Mouse (Mus musculus): Measurements from ENCODE around the gene Gm15517. TPM values are rescaled to one million over a fixed set of nuclear protein-coding genes. Genes with fewer than 3 reads are reported as not detected.
"Not testable (repeated sequence)": the region's sequence is repeated elsewhere in the genome, so short reads cannot be mapped to it uniquely, and the experiment has no call there.

The Gm15517 gene
- total and polyA plus RNA-seq, 3 experiments, result not detected

GRCm38 (mm10) chr7:44290986-44291385 lies 29.7 kb downstream of the Gm15517 start:
- TF ChIP-seq UBTF (IDR thresholded peaks at IDR 0.05; ENCODE audit: borderline replicate concordance, insufficient read depth, low read depth, low read length) (no peak), POLR2A (IDR thresholded peaks at IDR 0.05; ENCODE audit: control insufficient read depth in 1 of 2, insufficient read depth in 1 of 2, low read depth in 1 of 2, low read length in 2 of 2, poor library complexity in 1 of 2) (no peak), MYC (IDR thresholded peaks at IDR 0.05; ENCODE audit: low read depth, low read length) (no peak), ELF1 (IDR thresholded peaks at IDR 0.05; ENCODE audit: low read depth, low read length) (no peak), CHD2 (IDR thresholded peaks at IDR 0.05; ENCODE audit: low read length) (no peak), MAFK (IDR thresholded peaks at IDR 0.05; ENCODE audit: borderline replicate concordance, low read depth, low read length) (no peak), SIN3A (IDR thresholded peaks at IDR 0.05; ENCODE audit: low read length) (no peak), HCFC1 (IDR thresholded peaks at IDR 0.05; ENCODE audit: low read depth, low read length) (no peak), MAX (IDR thresholded peaks at IDR 0.05; ENCODE audit: low read length) (no peak), MAZ (IDR thresholded peaks at IDR 0.05; ENCODE audit: low read depth, low read length) (no peak), SMC3 (IDR thresholded peaks at IDR 0.05; ENCODE audit: low read depth, low read length) (no peak), USF2 (IDR thresholded peaks at IDR 0.05; ENCODE audit: borderline replicate concordance in 1 of 2, insufficient read depth in 1 of 2, low read depth in 1 of 2, low read length in 2 of 2) (no peak), RCOR1 (IDR thresholded peaks at IDR 0.05; ENCODE audit: low read depth, low read length) (no peak), EP300 (IDR thresholded peaks at IDR 0.05; ENCODE audit: low read depth in 1 of 2, low read length in 2 of 2) (no peak), JUND (IDR thresholded peaks at IDR 0.05; ENCODE audit: low read depth, low read length) (no peak), MXI1 (IDR thresholded peaks at IDR 0.05; ENCODE audit: low read depth, low read length) (no peak), ZC3H11A (IDR thresholded peaks at IDR 0.05; ENCODE audit: low read depth, low read length) (no peak), RAD21 (IDR thresholded peaks at IDR 0.05; ENCODE audit: low read depth, low read length) (no peak), GATA1 (IDR thresholded peaks at IDR 0.05; ENCODE audit: low read depth, low read length) (no peak)
- no peaks in the 10 kb centered on the region for H3K36me3 ChIP-seq (ENCODE audit: control insufficient read depth in 1 of 2, insufficient read depth in 2 of 2, low read length in 2 of 2)
- no peak overlapping the region for H3K4me3 ChIP-seq (ENCODE audit: control insufficient read depth in 1 of 2, insufficient read depth in 1 of 2, low read depth in 2 of 2, low read length in 2 of 2)
- H3K27me3 ChIP-seq (ENCODE audit: control insufficient read depth in 1 of 2, insufficient read depth in 2 of 2, low read length in 2 of 2), result no peaks in the 10 kb centered on the region
- DNase-seq (ENCODE audit: low read depth, low spot score), result no peak
- no peaks in the 10 kb centered on the region for H3K9me3 ChIP-seq (replicated peaks; ENCODE audit: insufficient read depth, low read length)
- H3K27ac ChIP-seq (ENCODE audit: control insufficient read depth, low read depth, low read length), result no peak overlapping the region
- H3K4me1 ChIP-seq (ENCODE audit: control insufficient read depth in 1 of 2, insufficient read depth in 2 of 2, low read length in 2 of 2), result no peaks in the 10 kb centered on the region
- no peaks in the 10 kb centered on the region for H3K79me2 ChIP-seq (ENCODE audit: control insufficient read depth, insufficient read depth, low read length, poor library complexity)
- H3K9ac ChIP-seq (ENCODE audit: control insufficient read depth, low read depth, low read length, poor library complexity, severe bottlenecking), result no peak overlapping the region

- no peak overlapping the region for H3K27ac ChIP-seq (ENCODE audit: control insufficient read depth, low read depth, low read length)
These were observed 30.2 kb downstream of the Gm15517 start for GRCm38 (mm10) chr7:44291418-44291817.

GRCm38 (mm10) chr7:44297501-44297900 lies 36.3 kb downstream of the Gm15517 start:
- H3K9ac ChIP-seq (ENCODE audit: control insufficient read depth, low read depth, low read length, poor library complexity, severe bottlenecking); DNase-seq (ENCODE audit: low read depth, low spot score): not testable (repeated sequence)

More at GRCm38 (mm10) chr7:44291418-44291817, 30.2 kb downstream of the Gm15517 start:
- Histone ChIP-seq H3K79me2 (ENCODE audit: control insufficient read depth, insufficient read depth, low read length, poor library complexity) (no peaks in the 10 kb centered on the region), H3K9me3 (replicated peaks; ENCODE audit: insufficient read depth, low read length) (no peaks in the 10 kb centered on the region), H3K4me1 (ENCODE audit: control insufficient read depth in 1 of 2, insufficient read depth in 2 of 2, low read length in 2 of 2) (no peaks in the 10 kb centered on the region), H3K4me3 (ENCODE audit: control insufficient read depth in 1 of 2, insufficient read depth in 1 of 2, low read depth in 2 of 2, low read length in 2 of 2) (no peak overlapping the region), H3K36me3 (ENCODE audit: control insufficient read depth in 1 of 2, insufficient read depth in 2 of 2, low read length in 2 of 2) (no peaks in the 10 kb centered on the region), H3K27me3 (ENCODE audit: control insufficient read depth in 1 of 2, insufficient read depth in 2 of 2, low read length in 2 of 2) (no peaks in the 10 kb centered on the region), H3K9ac (ENCODE audit: control insufficient read depth, low read depth, low read length, poor library complexity, severe bottlenecking) (no peak overlapping the region)
- TF ChIP-seq SIN3A (IDR thresholded peaks at IDR 0.05; ENCODE audit: low read length), result no peak
- TF ChIP-seq ZMIZ1 (IDR thresholded peaks at IDR 0.05; ENCODE audit: low read depth, low read length), result no peak
- TF ChIP-seq POLR2A (IDR thresholded peaks at IDR 0.05; ENCODE audit: control insufficient read depth in 1 of 2, insufficient read depth in 1 of 2, low read depth in 1 of 2, low read length in 2 of 2, poor library complexity in 1 of 2), result no peak
- TF ChIP-seq E2F4 (IDR thresholded peaks at IDR 0.05; ENCODE audit: borderline replicate concordance, low read depth, low read length), result no peak
- no peak for TF ChIP-seq MYC (IDR thresholded peaks at IDR 0.05; ENCODE audit: low read depth, low read length)
- no peak for TF ChIP-seq ELF1 (IDR thresholded peaks at IDR 0.05; ENCODE audit: low read depth, low read length)
- TF ChIP-seq USF1 (IDR thresholded peaks at IDR 0.05; ENCODE audit: low read depth, low read length), result no peak
- TF ChIP-seq SMC3 (IDR thresholded peaks at IDR 0.05; ENCODE audit: low read depth, low read length), result no peak
- TF ChIP-seq USF2 (IDR thresholded peaks at IDR 0.05; ENCODE audit: borderline replicate concordance in 1 of 2, insufficient read depth in 1 of 2, low read depth in 1 of 2, low read length in 2 of 2), result no peak
- TF ChIP-seq ETS1 (IDR thresholded peaks at IDR 0.05; ENCODE audit: low read depth, low read length), result no peak
- no peak for DNase-seq (ENCODE audit: low read depth, low spot score)

More at GRCm38 (mm10) chr7:44297501-44297900, 36.3 kb downstream of the Gm15517 start:
- not testable (repeated sequence) for H3K9me3 ChIP-seq (replicated peaks; ENCODE audit: insufficient read depth, low read length); H3K79me2 ChIP-seq (ENCODE audit: control insufficient read depth, insufficient read depth, low read length, poor library complexity); H3K4me3 ChIP-seq (ENCODE audit: control insufficient read depth in 1 of 2, insufficient read depth in 1 of 2, low read depth in 2 of 2, low read length in 2 of 2); H3K36me3 ChIP-seq (ENCODE audit: control insufficient read depth in 1 of 2, insufficient read depth in 2 of 2, low read length in 2 of 2); H3K27ac ChIP-seq (ENCODE audit: control insufficient read depth, low read depth, low read length); H3K4me1 ChIP-seq (ENCODE audit: control insufficient read depth in 1 of 2, insufficient read depth in 2 of 2, low read length in 2 of 2); H3K27me3 ChIP-seq (ENCODE audit: control insufficient read depth in 1 of 2, insufficient read depth in 2 of 2, low read length in 2 of 2)

All from MEL (cell line).